10 mouse cellular contexts compared by ENCODE assay signal in genomic region chr13:63279807-63280206, GRCm38 (mm10).
DNase-seq lines count a peak whose midpoint lies in the region; ATAC-seq and TF ChIP-seq lines count a peak whose summit lies in the region.
"Had no signal": no experiment of that assay in that cellular context is flagged by ENCODE, and none has a peak within 500 bp of the region (broad histone marks: within the 10 kb centered on the region; RNA-seq: fewer than 3 reads in every experiment).

No protein-coding gene starts in this region.

- H3K9ac ChIP-seq in heart, embryonic 11.5 days (ENCODE audit: low read depth, low read length): no peak overlapping the region
- H3K9ac ChIP-seq in lung, embryonic 15.5 days: 0 out of 2 replicates have a peak overlapping the region, but pooled peaks have one; percentile 13
- no peak overlapping the region for H3K9ac ChIP-seq in neural tube, embryonic 15.5 days (replicated peaks)

- peak overlapping the region; percentile 56 for H3K4me2 ChIP-seq in heart, embryonic 11.5 days
- peak overlapping the region; percentile 53 for H3K4me2 ChIP-seq in lung, embryonic 15.5 days
- peak overlapping the region; percentile 38 for H3K4me2 ChIP-seq in neural tube, embryonic 15.5 days

- peaks cover 6% of the 10 kb centered on the region; the same call in 1 of the 2 replicates for H3K36me3 ChIP-seq in heart, embryonic 11.5 days (ENCODE audit: control insufficient read depth, insufficient read depth, low read length)
- peaks cover 23% of the 10 kb centered on the region for H3K36me3 ChIP-seq in lung, embryonic 15.5 days
- H3K36me3 ChIP-seq in neural tube, embryonic 15.5 days: peaks cover 5% of the 10 kb centered on the region

- DNase-seq in heart, adult 18-20 months: no peak
- no peak for DNase-seq in lung, postnatal 36 days
- no peak for DNase-seq in right cerebral cortex, adult 2 months (ENCODE audit: low spot score in 2 of 2)
- DNase-seq in adrenal gland, postnatal 36 days: no peak
- DNase-seq: cerebellum, postnatal 14 days had no signal

- no peak overlapping the region for H3K4me3 ChIP-seq in heart, embryonic 11.5 days (ENCODE audit: low read depth, low read length)
- peak overlapping the region; percentile 24 for H3K4me3 ChIP-seq in lung, embryonic 15.5 days
- H3K4me3 ChIP-seq in embryonic fibroblast, embryonic 13.5 days (ENCODE audit: insufficient read depth, low read length): peak overlapping the region; percentile 36
- H3K4me3 ChIP-seq in neural tube, embryonic 15.5 days (replicated peaks): no peak overlapping the region

- H3K27ac ChIP-seq in heart, embryonic 11.5 days (ENCODE audit: low read depth, low read length): peak overlapping the region; percentile 82; the same call in 1 of the 2 replicates
- H3K27ac ChIP-seq in lung, embryonic 15.5 days: peak overlapping the region; percentile 88
- H3K27ac ChIP-seq in embryonic fibroblast, embryonic 13.5 days (ENCODE audit: insufficient read depth, low read length): peak overlapping the region; percentile 75
- no peak overlapping the region for H3K27ac ChIP-seq in neural tube, embryonic 15.5 days (replicated peaks)

- TF ChIP-seq CTCF in embryonic fibroblast, embryonic 13.5 days (IDR thresholded peaks at IDR 0.05; ENCODE audit: borderline replicate concordance, insufficient read depth, low read length): no peak

- no peak for ATAC-seq in heart, embryonic 11.5 days (replicated peaks; ENCODE audit: insufficient number of reproducible peaks, low FRiP score, low TSS enrichment)
- ATAC-seq in lung, embryonic 15.5 days (ENCODE audit: borderline replicate concordance, extremely low read depth, low FRiP score, low TSS enrichment): no peak
- ATAC-seq in neural tube, embryonic 15.5 days (ENCODE audit: low FRiP score): no peak
- ATAC-seq: CD4-positive, CD25-positive, alpha-beta regulatory T cell, adult 4 months had no signal

- H3K9me3 ChIP-seq in heart, embryonic 11.5 days (replicated peaks; ENCODE audit: control insufficient read depth, low read length): no peaks in the 10 kb centered on the region
- H3K9me3 ChIP-seq in lung, embryonic 15.5 days: no peaks in the 10 kb centered on the region
- H3K9me3 ChIP-seq in neural tube, embryonic 15.5 days (replicated peaks): no peaks in the 10 kb centered on the region

- no peak; the same call in 1 of the 2 replicates for TF ChIP-seq POLR2A in embryonic fibroblast, embryonic 13.5 days (IDR thresholded peaks at IDR 0.05; ENCODE audit: low read depth, low read length)

- H3K4me1 ChIP-seq in heart, embryonic 11.5 days (ENCODE audit: control insufficient read depth, insufficient read depth, low read length): peaks cover 42% of the 10 kb centered on the region
- peaks cover 75% of the 10 kb centered on the region for H3K4me1 ChIP-seq in lung, embryonic 15.5 days
- H3K4me1 ChIP-seq in embryonic fibroblast, embryonic 13.5 days (ENCODE audit: control insufficient read depth, insufficient read depth, low read length): peaks cover 27% of the 10 kb centered on the region
- peaks cover 23% of the 10 kb centered on the region for H3K4me1 ChIP-seq in neural tube, embryonic 15.5 days

- H3K27me3 ChIP-seq in heart, embryonic 11.5 days (ENCODE audit: control insufficient read depth, insufficient read depth, low read length): no peaks in the 10 kb centered on the region
- H3K27me3 ChIP-seq in lung, embryonic 15.5 days: no peaks in the 10 kb centered on the region
- H3K27me3 ChIP-seq in neural tube, embryonic 15.5 days (replicated peaks): no peaks in the 10 kb centered on the region

- 44% methylated on average over 8 of the region's 8 CpGs for WGBS in heart, embryonic 11.5 days (ENCODE audit: insufficient replicate concordance)
- WGBS in lung, embryonic 15.5 days: 28% methylated on average over 8 of the region's 8 CpGs
- 29% methylated on average over 8 of the region's 8 CpGs for WGBS in neural tube, embryonic 15.5 days

Comparison
In these comparisons a context has a peak if more than half of its experiments do, and no peak if none do; other contexts are left out.
1. H3K4me3 ChIP-seq: peak in lung, embryonic 15.5 days (single experiment) and embryonic fibroblast, embryonic 13.5 days (single experiment); none in heart, embryonic 11.5 days (single experiment) and neural tube, embryonic 15.5 days (single experiment).
2. Peak in every context shown above with its lines, with median percentiles within 50 percentile points of each other: H3K4me2 ChIP-seq.